Mouse (Mus musculus): ENCODE data around the gene Tns1.

- no peak for TF ChIP-seq POLR2A (IDR thresholded peaks at IDR 0.05; ENCODE audit: low read depth, low read length)
- TF ChIP-seq CTCF (conservative IDR thresholded peaks at IDR 0.05; ENCODE audit: insufficient read depth, insufficient read length, low read depth, low read length): no peak
Observed at GRCm38 (mm10) chr1:74124021-74124981, at the start of gene Tns1.
